Mouse (Mus musculus) gastrocnemius, adult 2 months (tissue): Measurements from ENCODE around the gene Psma7. TPM values are rescaled to one million over a fixed set of nuclear protein-coding genes. Genes with fewer than 3 reads are reported as not detected.
A peak's percentile ranks its signal among the peaks of the same experiment; 100 is the strongest.

Source experiments
- DNase-seq: peaks from one replicate; pipeline ENCODE4 v3.0.0; 2022
- H3K27ac ChIP-seq: fragments of 200-600 bp; 2 replicates; pipeline ENCODE4 v1.8.1; 2022; ENCODE audit warnings: mild to moderate bottlenecking
- H3K4me3 ChIP-seq: fragments of 200-600 bp; 2 replicates; pipeline ENCODE4 v1.8.1; 2022; ENCODE audit warnings: mild to moderate bottlenecking, moderate library complexity
- CTCF ChIP-seq: fragments of 200-600 bp; IDR thresholded peaks from 2 replicates; pipeline ENCODE4 v1.8.1; 2022; ENCODE audit warnings: antibody characterized with exemption, mild to moderate bottlenecking, moderate library complexity
- intact Hi-C: fragments of 180-260 bp; cut with DNase I; formaldehyde crosslinking; loops from one replicate; pipeline ENCODE4 v1.15.1; 2025
- total RNA-seq, 2 experiments: library from RNA; stranded (reverse); gene quantifications; 2 replicates each; pipeline ENCODE4 v1.2.3; 2021

Psma7 gene
- total RNA-seq, 2 experiments from 2014 or later: 135 to 160 TPM

GRCm38 (mm10) chr2:180069770-180070480 lies 27.7 kb upstream of the Psma7 start:
- intact Hi-C loops: loop anchor here (1.0 to 5.0 kb wide), 2 partner anchors 42 to 99 kb away; no protein-coding TSS in a partner anchor
- no peak for TF ChIP-seq CTCF
- Histone ChIP-seq H3K4me3 (peak overlapping the region; percentile 92), H3K27ac (peak overlapping the region; percentile 97)
- DNase-seq: no peak

GRCm38 (mm10) chr2:180063338-180064131 lies 21.3 kb upstream of the Psma7 start:
- TF ChIP-seq CTCF: no peak
- intact Hi-C loops: no loop called here
- Histone ChIP-seq H3K4me3 (no peak overlapping the region), H3K27ac (no peak overlapping the region)
- no peak for DNase-seq

GRCm38 (mm10) chr2:180053001-180053400 lies 10.8 kb upstream of the Psma7 start:
- no peak overlapping the region for H3K27ac ChIP-seq
- TF ChIP-seq CTCF: no peak
- intact Hi-C loops: no loop called here
- H3K4me3 ChIP-seq: no peak overlapping the region
- peak; percentile 68 for DNase-seq

- no peak for DNase-seq
- Histone ChIP-seq H3K27ac (no peak overlapping the region), H3K4me3 (no peak overlapping the region)
- intact Hi-C loops: loop anchor here (1.0 kb wide), 1 partner anchor 136 kb away; no protein-coding TSS in a partner anchor
- TF ChIP-seq CTCF: peak; percentile 51
Observed at GRCm38 (mm10) chr2:180051986-180052733, 9.9 kb upstream of the Psma7 start.

- Histone ChIP-seq H3K4me3 (no peak overlapping the region), H3K27ac (no peak overlapping the region)
- intact Hi-C loops: loop anchor here (1.0 kb wide), 1 partner anchor 135 kb away; no protein-coding TSS in a partner anchor
- DNase-seq: peak; percentile 86
- TF ChIP-seq CTCF: peak; percentile 81
Observed at GRCm38 (mm10) chr2:180050986-180051385, 8.8 kb upstream of the Psma7 start.

GRCm38 (mm10) chr2:180047980-180048635 lies 5.9 kb upstream of the Psma7 start:
- no peak for DNase-seq
- TF ChIP-seq CTCF: no peak
- intact Hi-C loops: no loop called here
- Histone ChIP-seq H3K27ac (no peak overlapping the region), H3K4me3 (no peak overlapping the region)

- Histone ChIP-seq H3K4me3 (no peak overlapping the region), H3K27ac (no peak overlapping the region)
- TF ChIP-seq CTCF: no peak
- intact Hi-C loops: no loop called here
- no peak for DNase-seq
Observed at GRCm38 (mm10) chr2:180047580-180047979, 5.3 kb upstream of the Psma7 start.

- TF ChIP-seq CTCF: peak; percentile 76
- Histone ChIP-seq H3K4me3 (no peak overlapping the region), H3K27ac (no peak overlapping the region)
- intact Hi-C loops: loop anchor here (1.0 kb wide), 1 partner anchor 128 kb away; no protein-coding TSS in a partner anchor
- DNase-seq: peak; percentile 50
Observed at GRCm38 (mm10) chr2:180045283-180045682, 3.0 kb upstream of the Psma7 start.

- DNase-seq: peak; percentile 72
- Histone ChIP-seq H3K27ac (peak overlapping the region; percentile 98), H3K4me3 (peak overlapping the region; percentile 93)
- no peak for TF ChIP-seq CTCF
- intact Hi-C loops: loop anchor here (5.0 kb wide), 1 partner anchor 66 kb away; the partner anchor contains the start of gene Taf4
Observed at GRCm38 (mm10) chr2:180042858-180043515, 754 bp upstream of the Psma7 start.

- peak; percentile 68 for DNase-seq
- peak overlapping the region; percentile 98 for H3K27ac ChIP-seq
- TF ChIP-seq CTCF: no peak
- intact Hi-C loops: loop anchor here (2.0 to 5.0 kb wide), 2 partner anchors 15 to 64 kb away; partner anchors contain the start of gene Taf4
- H3K4me3 ChIP-seq: peak overlapping the region; percentile 93
Observed at GRCm38 (mm10) chr2:180041577-180042255, 517 bp downstream of the Psma7 start.

GRCm38 (mm10) chr2:180040406-180040805 lies 1.8 kb downstream of the Psma7 start:
- Histone ChIP-seq H3K27ac (no peak overlapping the region), H3K4me3 (peak overlapping the region; percentile 93)
- no peak for TF ChIP-seq CTCF
- DNase-seq: no peak
- intact Hi-C loops: loop anchor here (2.0 to 5.0 kb wide), 2 partner anchors 14 to 63 kb away; partner anchors contain the start of gene Taf4
